Mouse (Mus musculus): ENCODE data around the gene Grip2. TPM values are rescaled to one million over a fixed set of nuclear protein-coding genes. Genes with fewer than 3 reads are reported as not detected.

Grip2 gene
- total and polyA plus RNA-seq, 3 experiments: 0.07 TPM; not detected in 2

GRCm38 (mm10) chr6:91827926-91828325, 876 bp upstream of the Grip2 start:
- Histone ChIP-seq H3K36me3 (replicated peaks in 1 of 2; ENCODE audit: control insufficient read depth in 1 of 2, insufficient read depth in 1 of 2, low read length in 1 of 2) (no peaks in the 10 kb centered on the region), H3K4me3 (replicated peaks in 1 of 3; ENCODE audit: low read depth in 2 of 3, low read length in 2 of 3, poor library complexity in 1 of 3) (no peak overlapping the region), H3K9ac (ENCODE audit: insufficient read depth, low read depth) (no peak overlapping the region), H3K79me2 (replicated peaks; ENCODE audit: control insufficient read depth, extremely low read depth, insufficient read depth, poor library complexity, severe bottlenecking) (no peaks in the 10 kb centered on the region), H3K27me3 (replicated peaks) (peaks cover 74% of the 10 kb centered on the region), H3K27ac (ENCODE audit: insufficient read depth, low read depth) (no peak overlapping the region), H3K9me3 (replicated peaks; ENCODE audit: low read length) (no peaks in the 10 kb centered on the region), H3K4me2 (ENCODE audit: insufficient read depth, low read depth, poor library complexity, severe bottlenecking) (no peak overlapping the region), H3K4me1 (ENCODE audit: control insufficient read depth in 1 of 2, insufficient read depth in 2 of 2) (no peaks in the 10 kb centered on the region)
- dilution Hi-C loops (cut with MboI; ENCODE audit: extremely low pct_ligation_motif_present, extremely low pct_unique_long_range_greater_than_20kb, low sequenced_read_pairs) (no loop called here), in situ Hi-C loops (cut with MboI; ENCODE audit: low pct_ligation_motif_present, low pct_unique_long_range_greater_than_20kb, low sequenced_read_pairs) (no loop called here)
- no peak for DNase-seq (ENCODE audit: extremely low read depth)
- no peak for TF ChIP-seq SIN3A (IDR thresholded peaks at IDR 0.05; ENCODE audit: low read length)
- TF ChIP-seq SMC3 (IDR thresholded peaks at IDR 0.05; ENCODE audit: low read depth, low read length): no peak
- no peak for TF ChIP-seq ZMIZ1 (IDR thresholded peaks at IDR 0.05; ENCODE audit: low read depth, low read length)
- TF ChIP-seq RCOR1 (conservative IDR thresholded peaks at IDR 0.05; ENCODE audit: low read depth, low read length): no peak
- no peak for TF ChIP-seq NRF1 (IDR thresholded peaks at IDR 0.05; ENCODE audit: low read depth, low read length)
- TF ChIP-seq USF2 (conservative IDR thresholded peaks at IDR 0.05; ENCODE audit: low read depth, low read length): no peak
- TF ChIP-seq RAD21 (IDR thresholded peaks at IDR 0.05; ENCODE audit: low read depth, low read length): no peak
- no peak for TF ChIP-seq ZKSCAN1 (IDR thresholded peaks at IDR 0.05; ENCODE audit: borderline replicate concordance, low read depth, low read length)
- TF ChIP-seq GABPA (IDR thresholded peaks at IDR 0.05; ENCODE audit: insufficient replicate concordance, low read depth, low read length): no peak
- no peak for TF ChIP-seq MXI1 (IDR thresholded peaks at IDR 0.05; ENCODE audit: low read depth, low read length)
- TF ChIP-seq JUN (IDR thresholded peaks at IDR 0.05; ENCODE audit: insufficient read depth, low read depth, low read length): no peak
- TF ChIP-seq HCFC1 (IDR thresholded peaks at IDR 0.05; ENCODE audit: low read depth, low read length): no peak
- no peak for TF ChIP-seq ZC3H11A (IDR thresholded peaks at IDR 0.05; ENCODE audit: low read depth, low read length)
- no peak for TF ChIP-seq POLR2A (IDR thresholded peaks at IDR 0.05; ENCODE audit: low read depth, low read length)
- no peak for TF ChIP-seq E2F4 (IDR thresholded peaks at IDR 0.05; ENCODE audit: insufficient replicate concordance, low read depth, low read length)
- TF ChIP-seq ETS1 (conservative IDR thresholded peaks at IDR 0.05; ENCODE audit: low read depth, low read length): no peak
- TF ChIP-seq MEF2A (IDR thresholded peaks at IDR 0.05; ENCODE audit: borderline replicate concordance, low read depth, low read length): no peak
- TF ChIP-seq CHD1 (IDR thresholded peaks at IDR 0.05; ENCODE audit: low read depth, low read length): no peak
- no peak for TF ChIP-seq POLR2AphosphoS2 (IDR thresholded peaks at IDR 0.05; ENCODE audit: low read depth, low read length)

DNA sequence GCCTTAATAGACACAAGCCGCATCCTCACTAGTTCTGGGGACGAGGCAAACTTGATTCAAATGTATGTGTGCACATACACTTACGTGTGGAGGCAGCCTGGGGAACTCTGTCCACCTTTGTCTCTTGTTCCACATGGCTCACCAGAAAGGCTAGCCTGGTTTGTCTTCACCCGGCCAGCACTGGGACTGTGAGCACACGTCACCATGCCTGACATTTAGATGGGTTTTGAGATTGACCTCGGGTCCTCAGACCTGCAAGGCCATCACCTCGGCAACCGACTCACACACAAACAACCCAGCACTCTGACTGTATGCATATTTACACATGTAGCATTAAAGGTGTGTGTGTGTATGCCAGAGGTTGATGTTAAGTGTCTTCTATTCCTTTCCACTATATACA, 8.8 kb downstream of the Grip2 start:
- Histone ChIP-seq H3K36me3 (replicated peaks in 1 of 2; ENCODE audit: control insufficient read depth in 1 of 2, insufficient read depth in 1 of 2, low read length in 1 of 2) (no peaks in the 10 kb centered on the region), H3K27ac (ENCODE audit: insufficient read depth, low read depth) (no peak overlapping the region), H3K9ac (ENCODE audit: insufficient read depth, low read depth) (no peak overlapping the region), H3K27me3 (replicated peaks) (peaks cover 65% of the 10 kb centered on the region), H3K9me3 (replicated peaks; ENCODE audit: low read length) (peaks cover 11% of the 10 kb centered on the region), H3K4me3 (replicated peaks in 1 of 3; ENCODE audit: low read depth in 2 of 3, low read length in 2 of 3, poor library complexity in 1 of 3) (no peak overlapping the region), H3K79me2 (replicated peaks; ENCODE audit: control insufficient read depth, extremely low read depth, insufficient read depth, poor library complexity, severe bottlenecking) (no peaks in the 10 kb centered on the region), H3K4me1 (ENCODE audit: control insufficient read depth in 1 of 2, insufficient read depth in 2 of 2) (no peaks in the 10 kb centered on the region), H3K4me2 (ENCODE audit: insufficient read depth, low read depth, poor library complexity, severe bottlenecking) (no peak overlapping the region)
- TF ChIP-seq MEF2A (IDR thresholded peaks at IDR 0.05; ENCODE audit: borderline replicate concordance, low read depth, low read length) (no peak), ZC3H11A (IDR thresholded peaks at IDR 0.05; ENCODE audit: low read depth, low read length) (no peak), JUN (IDR thresholded peaks at IDR 0.05; ENCODE audit: insufficient read depth, low read depth, low read length) (no peak), PAX5 (IDR thresholded peaks at IDR 0.05; ENCODE audit: low read length) (no peak), MAX (IDR thresholded peaks at IDR 0.05; ENCODE audit: low read length) (no peak), ELF1 (IDR thresholded peaks at IDR 0.05; ENCODE audit: low read depth, low read length) (no peak), BHLHE40 (IDR thresholded peaks at IDR 0.05; ENCODE audit: low read depth, low read length) (no peak), UBTF (IDR thresholded peaks at IDR 0.05; ENCODE audit: low read depth, low read length) (no peak), USF1 (IDR thresholded peaks at IDR 0.05; ENCODE audit: low read depth, low read length) (no peak), CHD2 (IDR thresholded peaks at IDR 0.05; ENCODE audit: low read length) (no peak), JUND (conservative IDR thresholded peaks at IDR 0.05; ENCODE audit: low read depth, low read length) (no peak), EP300 (IDR thresholded peaks at IDR 0.05; ENCODE audit: low read length) (no peak), CTCF (conservative IDR thresholded peaks at IDR 0.05 in 1 of 2, IDR thresholded peaks at IDR 0.05 in 1 of 2; ENCODE audit: low read depth in 2 of 2, low read length in 2 of 2) (no peak), ZMIZ1 (IDR thresholded peaks at IDR 0.05; ENCODE audit: low read depth, low read length) (no peak)
- in situ Hi-C loops (cut with MboI; ENCODE audit: low pct_ligation_motif_present, low pct_unique_long_range_greater_than_20kb, low sequenced_read_pairs) (no loop called here), dilution Hi-C loops (cut with MboI; ENCODE audit: extremely low pct_ligation_motif_present, extremely low pct_unique_long_range_greater_than_20kb, low sequenced_read_pairs) (no loop called here)
- no peak for DNase-seq (ENCODE audit: extremely low read depth)

Measured in CH12.LX (cell line).